Mouse (Mus musculus): ENCODE results near the gene Adcy6. TPM values are rescaled to one million over a fixed set of nuclear protein-coding genes. Genes with fewer than 3 reads are reported as not detected.

Adcy6 gene
- total RNA-seq, 4 experiments from 2014 or later = 35.2 to 66.9 (median 56.7) TPM

DNA sequence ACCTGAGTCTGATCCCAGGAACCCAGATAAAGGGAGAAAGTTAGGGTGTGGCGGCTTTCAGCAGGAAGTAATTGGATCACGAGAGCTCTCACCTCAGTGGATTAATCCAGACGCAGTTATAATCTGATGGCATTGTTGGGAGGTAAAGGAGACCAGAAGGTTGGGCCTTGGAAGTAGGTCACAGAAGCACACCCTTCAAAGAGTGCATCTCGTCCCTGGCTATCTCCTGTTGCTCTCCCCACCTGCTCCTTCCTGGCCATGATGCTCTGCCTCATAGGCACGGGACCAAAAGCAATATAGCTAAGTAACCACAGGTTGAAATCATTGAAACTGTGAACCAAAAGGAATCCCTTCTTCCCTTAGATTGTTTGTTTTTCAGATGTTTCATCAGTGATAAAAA is 52.7 kb downstream of the Adcy6 start:
- DNase-seq = no peak

GRCm38 (mm10) chr15:98555881-98556280 is 54.0 kb downstream of the Adcy6 start:
- no peak for DNase-seq

- no peak for DNase-seq
Observed at GRCm38 (mm10) chr15:98552758-98553157, 57.1 kb downstream of the Adcy6 start.

DNA sequence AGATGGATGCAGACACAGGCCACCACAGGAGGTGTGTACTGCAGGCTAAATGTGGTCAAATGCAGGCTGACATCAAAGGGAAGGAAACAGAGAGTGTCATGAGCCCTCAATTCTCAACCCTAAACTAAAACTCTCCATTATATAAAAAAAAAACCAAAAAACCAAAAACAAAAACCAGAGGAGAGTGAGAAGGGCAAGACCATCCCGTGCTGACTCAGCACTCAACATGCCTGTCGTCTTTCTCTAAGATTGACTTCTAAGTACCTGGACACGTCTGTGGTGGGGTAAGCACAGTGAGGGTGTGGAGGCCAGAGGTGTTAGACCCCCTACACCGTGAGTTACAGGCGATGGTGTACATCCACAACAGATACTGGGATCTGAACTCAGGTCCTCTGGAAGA is 63.0 kb downstream of the Adcy6 start:
- DNase-seq = no peak

DNA sequence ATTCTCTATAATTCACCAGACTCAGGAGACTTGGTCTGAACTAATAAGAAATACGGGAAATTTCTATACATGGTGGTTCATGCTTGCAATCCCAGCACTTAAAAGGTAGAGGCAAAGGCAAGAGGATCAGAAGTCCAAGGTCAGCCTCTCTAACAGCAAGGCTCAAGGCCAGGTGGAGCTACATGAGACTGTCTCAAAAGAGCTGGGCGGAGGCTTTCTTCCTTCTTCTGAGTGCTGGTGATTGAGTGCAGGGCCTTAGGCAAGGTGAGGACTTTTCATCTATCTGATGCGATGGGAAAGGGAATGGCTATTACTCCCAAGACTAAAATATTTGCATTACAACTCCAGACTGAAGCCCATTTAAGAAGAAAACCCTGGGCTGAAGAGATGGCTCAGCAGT is 64.7 kb downstream of the Adcy6 start:
- DNase-seq = no peak

GRCm38 (mm10) chr15:98543341-98543740 is 66.5 kb downstream of the Adcy6 start:
- no peak for DNase-seq

DNA sequence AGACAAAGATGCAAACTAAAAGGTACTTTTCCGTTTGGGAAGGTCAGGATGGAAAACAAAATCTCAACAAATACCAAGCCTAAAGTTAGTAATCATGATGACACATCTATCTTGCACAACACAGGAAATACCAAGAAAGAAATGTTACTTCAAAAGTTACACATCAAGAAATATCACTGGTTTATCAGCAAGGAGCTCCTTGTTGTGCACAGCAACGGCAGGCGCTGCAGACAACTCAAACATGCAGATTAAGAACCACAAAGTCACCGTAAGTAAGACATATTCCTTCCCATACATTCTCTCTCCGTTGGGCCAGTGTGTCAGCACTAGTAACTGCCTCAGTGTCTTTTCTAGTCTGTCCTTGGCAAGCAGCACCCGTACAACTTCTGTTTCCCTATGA is 68.8 kb downstream of the Adcy6 start:
- no peak for DNase-seq

Other genes starting within 250 kb of the Adcy6 start
- gene Olfr283, start 229.1 kb downstream of the Adcy6 start, total RNA-seq (2022) = not detected
- not detected for gene Olfr282, start 178.9 kb downstream of the Adcy6 start, total RNA-seq (2022)
- not detected for gene Olfr281, start 157.5 kb downstream of the Adcy6 start, total RNA-seq (2022)
- not detected for gene OR5BS1P, start 140.2 kb downstream of the Adcy6 start, total RNA-seq (2022)
- not detected for gene Lalba, start 127.4 kb downstream of the Adcy6 start, total RNA-seq (2022)
- not detected for gene Olfr279, start 117.7 kb downstream of the Adcy6 start, total RNA-seq (2022)
- 100 to 1,000 TPM in 2 of 4 experiments, 10 to 100 TPM in 2; 89.8 to 123 (median 106) TPM for gene Kansl2, start 75.8 kb downstream of the Adcy6 start, total RNA-seq (2022)
- gene Ccnt1, start 39.2 kb downstream of the Adcy6 start, total RNA-seq (2022) = 10 to 100 TPM; 45.2 to 56.6 (median 46.5) TPM
- not detected for gene 4930415O20Rik, start 39.1 kb downstream of the Adcy6 start, total RNA-seq (2022)
- 10 to 100 TPM; 13.4 to 19.6 (median 15.7) TPM for gene Cacnb3, start 20.8 kb upstream of the Adcy6 start, total RNA-seq (2022)
- 100 to 1,000 TPM in 1 of 4 experiments, 10 to 100 TPM in 3; 68.9 to 100 (median 85.6) TPM for gene Ddx23, start 52.8 kb upstream of the Adcy6 start, total RNA-seq (2022)
- gene Rnd1, start 67.4 kb upstream of the Adcy6 start, total RNA-seq (2022) = 1 to 10 TPM; 2.5 to 9.7 (median 4.0) TPM
- under 1 TPM; 0.59 to 0.90 (median 0.82) TPM for gene Ccdc65, start 98.1 kb upstream of the Adcy6 start, total RNA-seq (2022)
- 10 to 100 TPM in 1 of 4 experiments, 1 to 10 TPM in 3; 7.1 to 14.4 (median 9.8) TPM for gene Fkbp11, start 118.1 kb upstream of the Adcy6 start, total RNA-seq (2022)
- 100 to 1,000 TPM; 153 to 163 (median 159) TPM for gene Arf3, start 153.1 kb upstream of the Adcy6 start, total RNA-seq (2022)
- 10 to 100 TPM in 1 of 4 experiments, 1 to 10 TPM in 1, under 1 TPM in 2; 0.49 to 12.9 (median 5.0) TPM for gene Wnt10b, start 168.1 kb upstream of the Adcy6 start, total RNA-seq (2022)
- gene Wnt1, start 179.8 kb upstream of the Adcy6 start, total RNA-seq (2022) = not detected
- 1 to 10 TPM in 1 of 4 experiments, under 1 TPM in 3; 0.29 to 1.1 (median 0.61) TPM for gene Ddn, start 199.4 kb upstream of the Adcy6 start, total RNA-seq (2022)
- 10 to 100 TPM; 76.0 to 83.8 (median 79.2) TPM for gene Prkag1, start 221.4 kb upstream of the Adcy6 start, total RNA-seq (2022)

All from adrenal gland, adult 8-10 months (tissue).